Mouse (Mus musculus): ENCODE measurements around the gene Serinc5. TPM values are rescaled to one million over a fixed set of nuclear protein-coding genes. Genes with fewer than 3 reads are reported as not detected.

Serinc5 gene
- polyA plus RNA-seq (2015; fragmentation: Nextera tagmentation; extraction: Ambion mirVana): 16.1 and 16.6 TPM in 2 replicates

DNA sequence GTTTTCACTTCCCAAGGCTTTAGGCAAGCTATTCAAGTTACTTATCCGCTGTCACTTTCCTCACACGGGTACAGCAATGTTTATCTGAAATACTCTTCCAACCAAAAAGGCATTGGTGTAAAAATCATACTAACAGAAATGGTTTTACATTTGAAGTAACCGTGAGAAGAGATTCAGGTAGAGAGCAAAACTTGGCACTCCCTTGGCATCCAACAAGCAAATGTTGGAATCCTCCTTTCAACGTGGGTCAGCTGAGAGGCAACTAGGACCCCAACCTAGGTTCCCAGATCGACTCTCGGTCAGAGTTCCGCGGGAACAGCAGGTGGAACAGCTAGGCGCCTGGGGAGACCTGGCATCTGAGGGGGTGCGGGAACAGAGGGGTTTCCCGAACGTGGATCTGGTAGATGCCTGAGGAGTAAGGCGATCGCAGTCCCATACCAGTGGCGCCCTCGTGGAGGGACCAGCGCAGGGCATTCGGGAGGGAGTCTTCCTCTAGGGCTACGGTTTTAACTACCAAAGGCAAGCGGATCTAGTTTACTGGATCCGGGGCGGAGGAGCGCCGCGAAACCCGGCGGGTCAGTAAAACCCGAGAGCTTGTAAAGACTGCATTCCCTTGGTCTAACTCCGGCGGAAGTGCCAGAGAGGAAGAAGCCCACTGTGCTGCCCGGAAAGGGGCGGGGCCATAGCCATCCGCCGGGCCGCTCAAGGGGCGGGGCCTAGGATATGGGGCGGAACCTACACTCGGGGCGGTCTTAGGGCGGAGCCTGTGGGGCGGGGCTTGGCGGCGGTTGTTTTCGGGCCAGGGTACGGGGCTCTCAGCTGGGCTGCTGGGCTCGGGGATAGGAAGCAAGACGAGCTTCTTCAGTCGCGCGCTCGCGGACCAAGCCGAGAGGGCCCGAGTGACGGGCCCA lies at the start of gene Serinc5:
Gene Serinc5 (plus strand): TSS at position 781 of the 911 bp plus-strand sequence.
- ATAC-seq (ENCODE audit: low FRiP score): peak; percentile 100
- no peaks in the 10 kb centered on the region for H3K36me3 ChIP-seq

DNA sequence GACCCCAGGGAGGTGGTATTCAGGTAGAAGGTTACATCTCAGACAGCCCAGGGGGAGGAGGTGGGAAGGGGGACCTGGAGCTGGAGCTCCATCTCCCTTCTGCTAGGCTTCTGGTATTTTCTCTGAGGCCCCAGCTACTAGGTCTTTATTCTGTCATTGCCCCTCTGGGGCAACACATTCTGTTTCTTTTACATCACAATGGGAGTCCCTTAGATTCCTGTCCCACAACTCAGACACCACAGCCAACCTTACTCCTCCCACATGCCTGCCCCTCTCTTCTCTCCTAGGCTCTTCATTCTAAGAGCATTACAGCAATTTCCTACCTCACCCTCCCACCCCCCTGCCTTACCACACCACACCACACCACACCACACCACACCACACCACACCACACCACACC lies 34.8 kb upstream of the Serinc5 start, which contains the start of gene Spz1:
Gene Spz1 (minus strand): TSS at position 101 of the 400 bp plus-strand sequence.
- Histone ChIP-seq H3K27me3 (replicated peaks) (no peaks in the 10 kb centered on the region), H3K27ac (replicated peaks) (no peak within 1 kb of the TSS), H3K9me3 (replicated peaks) (no peaks in the 10 kb centered on the region), H3K36me3 (no peaks in the 10 kb centered on the region), H3K9ac (replicated peaks) (no peak within 1 kb of the TSS), H3K4me1 (no peaks in the 10 kb centered on the region), H3K4me3 (replicated peaks) (no peak within 1 kb of the TSS), H3K4me2 (no peak within 1 kb of the TSS)
- no peak for ATAC-seq (ENCODE audit: low FRiP score)

More for the DNA sequence above, at the start of gene Serinc5:
- 1% methylated on average over 55 of the region's 55 CpGs for WGBS
- peak within 1 kb of the TSS; percentile 94 for H3K4me2 ChIP-seq
- H3K27ac ChIP-seq (replicated peaks): peak within 1 kb of the TSS; percentile 88
- H3K9ac ChIP-seq (replicated peaks): peak within 1 kb of the TSS; percentile 85
- peaks cover 29% of the 10 kb centered on the region for H3K4me1 ChIP-seq
- H3K27me3 ChIP-seq (replicated peaks): no peaks in the 10 kb centered on the region
- peak within 1 kb of the TSS; percentile 87 for H3K4me3 ChIP-seq (replicated peaks)
- H3K9me3 ChIP-seq (replicated peaks): no peaks in the 10 kb centered on the region

- no peak for ATAC-seq (ENCODE audit: low FRiP score)
- Histone ChIP-seq H3K27ac (replicated peaks) (no peak overlapping the region), H3K36me3 (no peaks in the 10 kb centered on the region), H3K4me2 (no peak overlapping the region), H3K4me3 (replicated peaks) (no peak overlapping the region), H3K27me3 (replicated peaks) (no peaks in the 10 kb centered on the region), H3K4me1 (no peaks in the 10 kb centered on the region), H3K9ac (replicated peaks) (no peak overlapping the region), H3K9me3 (replicated peaks) (no peaks in the 10 kb centered on the region)
- WGBS: 50% methylated on average over 6 of the region's 6 CpGs
These were observed 34.2 kb upstream of the Serinc5 start for GRCm38 (mm10) chr13:92576688-92577087.

DNA sequence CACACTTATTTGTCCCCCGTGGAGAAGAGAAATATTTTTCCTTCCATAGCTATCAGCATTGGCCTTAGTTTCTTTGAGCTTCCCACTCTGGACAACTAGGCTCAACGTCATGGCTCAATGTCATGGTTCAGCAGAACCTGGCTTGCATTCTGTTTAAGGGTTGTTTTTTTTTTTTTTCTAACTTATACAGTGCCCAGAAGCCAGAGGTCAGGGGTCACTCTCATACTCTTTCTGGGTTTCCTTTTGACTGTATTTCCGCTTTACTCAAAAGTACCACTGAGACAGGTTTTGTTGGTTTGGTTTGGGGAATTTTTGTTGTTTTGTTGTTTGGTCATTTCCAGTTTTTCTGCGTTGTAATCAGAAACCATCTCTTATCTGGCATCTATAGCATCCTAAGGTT lies 32.7 kb upstream of the Serinc5 start:
- ATAC-seq (ENCODE audit: low FRiP score): no peak
- Histone ChIP-seq H3K4me2 (no peak overlapping the region), H3K4me1 (no peaks in the 10 kb centered on the region), H3K27me3 (replicated peaks) (no peaks in the 10 kb centered on the region), H3K4me3 (replicated peaks) (no peak overlapping the region), H3K9me3 (replicated peaks) (no peaks in the 10 kb centered on the region), H3K36me3 (no peaks in the 10 kb centered on the region), H3K9ac (replicated peaks) (no peak overlapping the region), H3K27ac (replicated peaks) (no peak overlapping the region)
- WGBS: 84% methylated on average over 4 of the region's 4 CpGs

DNA sequence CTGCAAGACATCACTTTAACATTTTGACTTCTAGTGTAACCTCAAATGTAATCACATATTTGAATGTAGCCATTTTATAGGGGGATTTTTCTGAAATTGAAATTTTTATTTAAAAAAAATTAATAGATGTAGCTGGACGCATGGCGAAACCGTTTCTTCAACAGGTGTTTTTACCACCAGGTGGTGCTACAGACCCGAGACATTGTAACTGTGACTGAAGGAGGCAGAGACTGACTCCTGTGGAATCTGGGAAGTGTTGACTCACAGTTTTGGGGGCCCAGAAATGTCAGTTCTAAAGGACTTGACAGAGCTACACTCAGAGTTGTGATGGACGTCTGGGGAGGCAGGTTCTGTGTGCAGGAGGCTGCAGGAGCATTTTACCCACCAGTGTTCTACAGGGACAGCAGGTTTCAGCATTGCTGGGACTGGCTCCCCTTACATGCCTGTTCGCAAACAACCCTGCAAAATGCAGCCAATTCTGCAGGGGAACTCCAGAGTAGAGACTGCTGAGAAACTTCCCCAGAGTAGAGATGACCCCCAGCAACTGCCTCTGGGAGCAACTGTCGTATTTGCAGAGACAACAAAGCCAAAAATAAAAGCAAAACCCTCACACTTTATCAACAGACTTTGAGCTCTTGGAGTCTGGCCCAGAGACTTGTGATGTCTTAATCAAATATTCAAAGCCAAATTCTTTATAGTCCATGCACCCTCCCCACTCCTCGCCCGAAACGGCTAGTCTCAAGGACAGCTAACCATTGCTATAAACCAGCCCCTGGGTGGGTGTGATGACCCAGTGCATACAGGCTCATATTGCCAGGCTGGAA lies 30.5 kb upstream of the Serinc5 start:
- no peak overlapping the region for H3K4me3 ChIP-seq (replicated peaks)
- no peak overlapping the region for H3K4me2 ChIP-seq
- WGBS: 31% methylated on average over 10 of the region's 10 CpGs
- H3K9me3 ChIP-seq (replicated peaks): no peaks in the 10 kb centered on the region
- H3K4me1 ChIP-seq: no peaks in the 10 kb centered on the region
- no peak overlapping the region for H3K9ac ChIP-seq (replicated peaks)
- ATAC-seq (ENCODE audit: low FRiP score): no peak
- no peak overlapping the region for H3K27ac ChIP-seq (replicated peaks)
- no peaks in the 10 kb centered on the region for H3K36me3 ChIP-seq
- no peaks in the 10 kb centered on the region for H3K27me3 ChIP-seq (replicated peaks)

DNA sequence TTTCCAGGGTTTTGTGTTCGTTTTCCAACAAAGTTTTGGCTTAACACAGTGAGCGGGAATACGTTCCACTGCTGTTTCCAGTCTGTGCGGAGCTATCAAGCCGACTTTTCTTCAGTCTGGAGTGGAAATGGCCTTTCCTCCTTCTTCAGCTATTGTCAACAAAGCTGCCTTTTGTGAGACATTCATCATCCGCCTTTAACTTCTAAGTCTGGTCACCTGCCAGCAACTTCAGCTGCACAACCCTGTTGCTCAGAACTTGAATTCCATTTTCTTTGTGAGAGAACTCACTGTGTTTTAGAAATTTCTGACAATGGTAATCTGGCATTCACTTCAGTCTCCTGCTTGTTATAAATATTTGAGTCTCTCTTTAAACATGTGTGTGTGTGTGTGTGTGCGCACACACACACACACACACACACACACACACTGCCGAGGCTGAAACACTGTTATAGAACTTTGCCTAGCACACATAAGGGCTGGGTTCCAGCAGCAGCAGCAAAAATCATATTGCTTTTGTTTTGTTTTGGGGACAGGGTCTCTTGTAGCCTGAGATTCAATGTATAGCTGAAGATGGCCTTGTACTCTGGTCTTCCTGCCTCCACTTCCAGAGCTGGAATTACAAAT lies 26.7 kb upstream of the Serinc5 start:
- no peak for ATAC-seq (ENCODE audit: low FRiP score)
- Histone ChIP-seq H3K9me3 (replicated peaks) (no peaks in the 10 kb centered on the region), H3K4me1 (0 out of 2 replicates have a peak, but pooled peaks cover under 1% of the 10 kb centered on the region), H3K27ac (replicated peaks) (no peak overlapping the region), H3K4me3 (replicated peaks) (no peak overlapping the region), H3K9ac (replicated peaks) (no peak overlapping the region), H3K36me3 (no peaks in the 10 kb centered on the region), H3K27me3 (replicated peaks) (no peaks in the 10 kb centered on the region), H3K4me2 (no peak overlapping the region)
- WGBS: 58% methylated on average over 8 of the region's 8 CpGs

GRCm38 (mm10) chr13:92588704-92589103 lies 22.2 kb upstream of the Serinc5 start:
- no peak overlapping the region for H3K9ac ChIP-seq (replicated peaks)
- no peak overlapping the region for H3K27ac ChIP-seq (replicated peaks)
- H3K4me1 ChIP-seq: peaks cover 12% of the 10 kb centered on the region
- no peak overlapping the region for H3K4me3 ChIP-seq (replicated peaks)
- no peaks in the 10 kb centered on the region for H3K27me3 ChIP-seq (replicated peaks)
- no peak for ATAC-seq (ENCODE audit: low FRiP score)
- H3K36me3 ChIP-seq: no peaks in the 10 kb centered on the region
- WGBS: 54% methylated on average over 3 of the region's 3 CpGs
- H3K4me2 ChIP-seq: no peak overlapping the region
- no peaks in the 10 kb centered on the region for H3K9me3 ChIP-seq (replicated peaks)

- Histone ChIP-seq H3K9ac (replicated peaks) (no peak overlapping the region), H3K4me2 (no peak overlapping the region), H3K27ac (replicated peaks) (no peak overlapping the region), H3K9me3 (replicated peaks) (no peaks in the 10 kb centered on the region), H3K27me3 (replicated peaks) (no peaks in the 10 kb centered on the region), H3K4me3 (replicated peaks) (no peak overlapping the region), H3K36me3 (no peaks in the 10 kb centered on the region), H3K4me1 (peaks cover 17% of the 10 kb centered on the region)
- ATAC-seq (ENCODE audit: low FRiP score): no peak
These were observed 21.6 kb upstream of the Serinc5 start for GRCm38 (mm10) chr13:92589255-92589654.

- H3K27ac ChIP-seq (replicated peaks): no peak overlapping the region
- H3K4me2 ChIP-seq: no peak overlapping the region
- no peak overlapping the region for H3K4me3 ChIP-seq (replicated peaks)
- no peaks in the 10 kb centered on the region for H3K27me3 ChIP-seq (replicated peaks)
- ATAC-seq (ENCODE audit: low FRiP score): no peak
- H3K9ac ChIP-seq (replicated peaks): no peak overlapping the region
- no peaks in the 10 kb centered on the region for H3K9me3 ChIP-seq (replicated peaks)
- WGBS: 40% methylated on average over 3 of the region's 3 CpGs
- H3K36me3 ChIP-seq: no peaks in the 10 kb centered on the region
- H3K4me1 ChIP-seq: peaks cover 25% of the 10 kb centered on the region
These were observed 19.7 kb upstream of the Serinc5 start for GRCm38 (mm10) chr13:92591225-92591624.

DNA sequence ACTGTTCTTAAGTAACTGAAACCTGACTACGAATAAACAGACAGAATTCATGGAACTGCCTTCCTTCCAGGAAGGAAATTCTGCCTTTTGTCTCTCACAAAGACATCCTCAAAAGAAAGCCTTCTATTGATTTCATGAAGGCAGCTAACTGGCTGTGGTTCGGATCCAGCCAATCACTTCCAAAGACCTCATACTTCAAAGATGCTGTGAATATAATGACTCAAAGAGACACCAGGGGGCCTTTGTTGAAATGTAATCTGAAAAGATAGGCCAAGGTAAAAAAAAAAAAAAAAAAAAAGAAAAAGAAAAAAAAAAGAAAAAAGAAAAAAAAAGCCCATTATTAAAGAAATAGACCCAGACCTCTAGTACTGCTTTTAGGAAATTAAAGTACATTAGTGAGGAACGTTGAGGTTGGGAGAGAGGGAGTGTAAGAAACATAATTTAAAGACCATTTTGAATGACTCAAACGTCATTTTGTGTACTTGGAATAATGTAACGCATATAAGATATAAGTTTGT lies 18.6 kb upstream of the Serinc5 start:
- WGBS: 20% methylated on average over 5 of the region's 5 CpGs
- H3K27ac ChIP-seq (replicated peaks): no peak overlapping the region

More for the DNA sequence above, 18.6 kb upstream of the Serinc5 start:
- no peak for ATAC-seq (ENCODE audit: low FRiP score)
- Histone ChIP-seq H3K27me3 (replicated peaks) (no peaks in the 10 kb centered on the region), H3K4me2 (no peak overlapping the region), H3K9ac (replicated peaks) (no peak overlapping the region), H3K9me3 (replicated peaks) (no peaks in the 10 kb centered on the region), H3K4me1 (peaks cover 25% of the 10 kb centered on the region), H3K36me3 (no peaks in the 10 kb centered on the region), H3K4me3 (replicated peaks) (no peak overlapping the region)
